Mouse (Mus musculus) lung, postnatal 0 days (tissue): Measurements from ENCODE around the gene Olfr54.

Experiments used
- CTCF ChIP-seq: IDR thresholded peaks from 2 replicates; pipeline ENCODE4 v1.5.1; 2016; ENCODE audit warnings: antibody characterized with exemption, mild to moderate bottlenecking
- EP300 ChIP-seq: IDR thresholded peaks from 2 replicates; pipeline ENCODE4 v1.6.1; 2016; ENCODE audit warnings: antibody characterized with exemption, mild to moderate bottlenecking, control low read depth

- TF ChIP-seq CTCF, result no peak
- TF ChIP-seq EP300, result no peak
These were observed at the start of gene Olfr54 for GRCm38 (mm10) chr11:51013936-51014335.
